Mouse (Mus musculus): ENCODE results near the gene Chrnb2. TPM values are rescaled to one million over a fixed set of nuclear protein-coding genes. Genes with fewer than 3 reads are reported as not detected.

Chrnb2 gene
- polyA plus RNA-seq, 1 experiment from 2014 or later = 0.47 TPM

- H3K27me3 ChIP-seq (ENCODE audit: insufficient read depth, low read length) = no peaks in the 10 kb centered on the region
- no peak for ATAC-seq (replicated peaks; ENCODE audit: low FRiP score, low read depth)
- H3K4me2 ChIP-seq (ENCODE audit: low read length) = no peak overlapping the region
- no peak overlapping the region for H3K4me3 ChIP-seq (replicated peaks; ENCODE audit: low read depth, low read length)
- peaks cover 8% of the 10 kb centered on the region for H3K4me1 ChIP-seq (replicated peaks; ENCODE audit: insufficient read depth, low read length)
- no peaks in the 10 kb centered on the region for H3K9me3 ChIP-seq (replicated peaks; ENCODE audit: low read length)
- TF ChIP-seq CTCF (IDR thresholded peaks at IDR 0.05; ENCODE audit: low read depth) = peak; percentile 36; the same call in 1 of the 2 replicates
- no peak overlapping the region for H3K9ac ChIP-seq (ENCODE audit: low read depth, low read length)
- H3K27ac ChIP-seq = no peak overlapping the region
- DNase-seq (ENCODE audit: low spot score) = no peak
- WGBS = 79% methylated on average over 2 of the region's 2 CpGs
- no peaks in the 10 kb centered on the region for H3K36me3 ChIP-seq (ENCODE audit: insufficient read depth, low read length)
Measured at GRCm38 (mm10) chr3:89728848-89729247, 35.6 kb downstream of the Chrnb2 start.

DNA sequence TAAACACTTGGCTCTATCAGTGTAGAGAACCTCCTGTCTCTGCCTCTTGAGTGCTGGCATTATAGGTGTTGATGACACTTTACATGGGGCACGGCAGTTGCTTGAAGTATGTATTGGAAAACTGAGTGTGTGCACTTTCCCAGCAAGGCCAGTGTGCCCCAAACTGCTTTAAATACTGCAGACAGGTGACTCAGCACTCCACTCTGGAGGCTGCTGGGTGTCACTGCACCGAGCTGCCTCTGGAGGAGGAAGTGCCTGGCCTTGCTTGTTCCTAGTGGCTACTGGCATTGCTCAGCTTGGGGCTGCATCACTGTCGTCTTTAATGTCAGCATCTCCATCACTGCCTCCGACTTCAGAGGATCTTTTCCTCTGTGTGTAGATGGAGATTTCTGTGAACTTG is 37.4 kb downstream of the Chrnb2 start:
- no peaks in the 10 kb centered on the region for H3K27me3 ChIP-seq (ENCODE audit: insufficient read depth, low read length)
- ATAC-seq (replicated peaks; ENCODE audit: low FRiP score, low read depth) (no peak; the same call in 1 of the 2 replicates), DNase-seq (ENCODE audit: low spot score) (peak; percentile 77)
- no peak overlapping the region for H3K27ac ChIP-seq
- H3K4me2 ChIP-seq (ENCODE audit: low read length) = no peak overlapping the region
- no peak overlapping the region for H3K9ac ChIP-seq (ENCODE audit: low read depth, low read length)
- TF ChIP-seq CTCF (IDR thresholded peaks at IDR 0.05; ENCODE audit: low read depth) = peak; percentile 70
- H3K4me1 ChIP-seq (replicated peaks; ENCODE audit: insufficient read depth, low read length) = peaks cover 8% of the 10 kb centered on the region
- no peaks in the 10 kb centered on the region for H3K36me3 ChIP-seq (ENCODE audit: insufficient read depth, low read length)
- 18% methylated on average over 4 of the region's 4 CpGs for WGBS
- no peak overlapping the region for H3K4me3 ChIP-seq (replicated peaks; ENCODE audit: low read depth, low read length)
- H3K9me3 ChIP-seq (replicated peaks; ENCODE audit: low read length) = no peaks in the 10 kb centered on the region

DNA sequence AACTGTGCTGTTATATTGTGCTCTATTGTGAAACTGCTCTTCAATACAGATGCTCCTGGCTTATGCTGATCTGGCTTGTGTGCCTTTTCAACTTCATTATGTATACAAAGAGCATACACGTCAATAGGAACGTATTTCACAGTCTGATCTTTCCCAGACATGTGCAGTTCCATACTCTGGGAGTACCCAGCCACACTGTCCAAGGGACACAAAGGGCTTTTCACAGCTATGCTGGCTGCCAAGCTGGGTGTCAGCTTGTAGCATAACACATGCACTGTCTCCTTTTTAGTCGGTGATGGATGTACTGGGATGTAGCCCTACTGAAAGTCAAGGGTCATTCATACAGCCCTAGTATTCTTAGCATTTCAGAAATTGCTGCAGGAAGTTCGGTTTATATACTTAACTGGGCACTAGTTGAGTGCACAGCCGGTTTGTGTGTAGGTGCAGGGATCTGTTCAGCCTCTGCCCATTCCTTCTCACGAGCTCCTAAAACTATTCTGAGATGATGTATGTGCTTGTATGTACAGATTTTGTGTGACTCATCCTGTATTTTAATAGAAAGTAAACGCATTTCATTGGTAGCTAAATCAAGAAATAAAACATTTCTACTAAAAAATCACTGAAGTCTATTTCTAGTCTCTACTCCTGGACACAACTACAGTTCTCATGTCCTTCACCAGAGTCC is 40.9 kb downstream of the Chrnb2 start:
- Histone ChIP-seq H3K4me2 (ENCODE audit: low read length) (no peak overlapping the region), H3K36me3 (ENCODE audit: insufficient read depth, low read length) (no peaks in the 10 kb centered on the region), H3K9me3 (replicated peaks; ENCODE audit: low read length) (no peaks in the 10 kb centered on the region), H3K4me3 (replicated peaks; ENCODE audit: low read depth, low read length) (no peak overlapping the region), H3K9ac (ENCODE audit: low read depth, low read length) (no peak overlapping the region), H3K27ac (no peak overlapping the region), H3K4me1 (replicated peaks; ENCODE audit: insufficient read depth, low read length) (no peaks in the 10 kb centered on the region), H3K27me3 (ENCODE audit: insufficient read depth, low read length) (no peaks in the 10 kb centered on the region)
- 79% methylated on average over 7 of the region's 7 CpGs for WGBS
- no peak for TF ChIP-seq CTCF (IDR thresholded peaks at IDR 0.05; ENCODE audit: low read depth)
- ATAC-seq (replicated peaks; ENCODE audit: low FRiP score, low read depth) (no peak), DNase-seq (ENCODE audit: low spot score) (no peak)

- Histone ChIP-seq H3K27ac (no peak overlapping the region), H3K4me3 (replicated peaks; ENCODE audit: low read depth, low read length) (no peak overlapping the region), H3K4me1 (replicated peaks; ENCODE audit: insufficient read depth, low read length) (no peaks in the 10 kb centered on the region), H3K27me3 (ENCODE audit: insufficient read depth, low read length) (no peaks in the 10 kb centered on the region), H3K9ac (ENCODE audit: low read depth, low read length) (no peak overlapping the region), H3K36me3 (ENCODE audit: insufficient read depth, low read length) (no peaks in the 10 kb centered on the region), H3K9me3 (replicated peaks; ENCODE audit: low read length) (no peaks in the 10 kb centered on the region), H3K4me2 (ENCODE audit: low read length) (no peak overlapping the region)
- ATAC-seq (replicated peaks; ENCODE audit: low FRiP score, low read depth) (no peak), DNase-seq (ENCODE audit: low spot score) (no peak)
- no peak for TF ChIP-seq CTCF (IDR thresholded peaks at IDR 0.05; ENCODE audit: low read depth)
Measured at GRCm38 (mm10) chr3:89722032-89722431, 42.4 kb downstream of the Chrnb2 start.

DNA sequence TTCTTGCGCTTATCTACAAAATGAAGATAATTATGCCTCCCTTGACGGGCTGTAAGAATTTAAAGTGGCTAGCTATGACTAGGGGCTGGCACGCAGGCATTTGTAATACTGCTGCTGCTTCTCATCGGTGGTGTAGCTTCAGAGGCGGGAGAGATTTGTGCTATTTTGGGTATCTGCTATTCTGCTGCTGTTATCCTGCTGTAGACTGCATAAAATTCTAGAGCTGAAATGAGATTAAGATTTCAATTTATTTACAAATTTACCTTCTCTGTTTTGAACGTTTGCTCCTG is 48.5 kb downstream of the Chrnb2 start:
- peak overlapping the region; percentile 89 for H3K4me3 ChIP-seq (replicated peaks; ENCODE audit: low read depth, low read length)
- no peaks in the 10 kb centered on the region for H3K4me1 ChIP-seq (replicated peaks; ENCODE audit: insufficient read depth, low read length)
- no peak for DNase-seq (ENCODE audit: low spot score)
- H3K9me3 ChIP-seq (replicated peaks; ENCODE audit: low read length) = no peaks in the 10 kb centered on the region
- TF ChIP-seq CTCF (IDR thresholded peaks at IDR 0.05; ENCODE audit: low read depth) = no peak
- peak overlapping the region; percentile 96 for H3K4me2 ChIP-seq (ENCODE audit: low read length)
- no peaks in the 10 kb centered on the region for H3K36me3 ChIP-seq (ENCODE audit: insufficient read depth, low read length)
- ATAC-seq (replicated peaks; ENCODE audit: low FRiP score, low read depth) = no peak
- 63% methylated on average over 6 of the region's 6 CpGs for WGBS
- no peak overlapping the region for H3K9ac ChIP-seq (ENCODE audit: low read depth, low read length)
- no peak overlapping the region for H3K27ac ChIP-seq
- H3K27me3 ChIP-seq (ENCODE audit: insufficient read depth, low read length) = no peaks in the 10 kb centered on the region

DNA sequence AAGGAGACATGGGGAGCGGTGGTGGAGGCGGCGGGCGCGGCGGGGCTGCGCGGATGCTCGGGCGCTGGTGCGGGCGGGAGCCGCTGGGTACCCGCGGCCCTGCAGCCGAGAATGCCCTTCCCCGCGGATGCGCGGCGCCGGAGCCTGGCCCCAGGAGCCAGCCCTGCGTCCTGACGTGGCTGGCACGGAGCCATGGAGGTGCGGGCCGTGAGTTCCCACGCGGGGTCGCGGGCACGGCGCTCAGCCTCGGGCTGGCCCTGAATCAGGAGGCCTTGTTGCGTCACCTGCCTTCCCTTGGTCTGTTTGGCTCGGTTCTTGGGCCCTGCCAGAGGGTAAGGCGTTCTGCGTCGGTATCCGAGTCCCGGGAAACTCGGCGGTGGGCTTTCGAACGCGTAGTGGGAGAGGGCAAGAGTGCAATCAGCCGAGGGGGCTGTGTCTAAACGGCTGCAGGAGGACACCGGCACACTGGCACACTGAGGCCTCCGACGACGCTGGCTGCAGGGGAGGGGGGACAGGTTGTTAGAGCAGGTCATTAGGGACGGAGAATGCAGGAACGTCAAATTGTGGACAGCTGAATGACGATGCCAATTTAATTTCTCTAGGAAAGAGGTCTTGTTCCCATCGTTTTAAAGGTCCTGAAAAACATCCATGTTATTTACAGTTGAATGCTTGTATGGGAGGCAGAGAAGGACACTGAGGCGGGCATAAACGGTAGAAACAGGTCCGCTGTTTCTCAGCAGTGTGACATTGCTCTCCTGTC is 49.0 kb downstream of the Chrnb2 start:
- peak; percentile 13 for DNase-seq (ENCODE audit: low spot score)
- no peaks in the 10 kb centered on the region for H3K4me1 ChIP-seq (replicated peaks; ENCODE audit: insufficient read depth, low read length)
- 2% methylated on average over 52 of the region's 59 CpGs for WGBS

More for the DNA sequence above, 49.0 kb downstream of the Chrnb2 start:
- Histone ChIP-seq H3K4me3 (replicated peaks; ENCODE audit: low read depth, low read length) (peak overlapping the region; percentile 89), H3K9ac (ENCODE audit: low read depth, low read length) (peak overlapping the region; percentile 86), H3K4me2 (ENCODE audit: low read length) (peak overlapping the region; percentile 96), H3K27ac (no peak overlapping the region), H3K9me3 (replicated peaks; ENCODE audit: low read length) (no peaks in the 10 kb centered on the region), H3K36me3 (ENCODE audit: insufficient read depth, low read length) (no peaks in the 10 kb centered on the region), H3K27me3 (ENCODE audit: insufficient read depth, low read length) (no peaks in the 10 kb centered on the region)
- peak; percentile 75 for ATAC-seq (replicated peaks; ENCODE audit: low FRiP score, low read depth)
- no peak for TF ChIP-seq CTCF (IDR thresholded peaks at IDR 0.05; ENCODE audit: low read depth)

Data from kidney, postnatal 0 days (tissue).